ENCODE assay signal across 1 mouse cellular context in genomic region chr11:58107664-58108337, GRCm38 (mm10).
TF ChIP-seq lines count a peak whose summit lies in the region.

No protein-coding gene starts in this region.

TF ChIP-seq in CH12.LX, 34 proteins besides CTCF, POLR2A, EP300 and RAD21 (continued from another document):
- TF ChIP-seq TCF12 (IDR thresholded peaks at IDR 0.05; ENCODE audit: low read depth, low read length) (peak; percentile 65), BHLHE40 (IDR thresholded peaks at IDR 0.05; ENCODE audit: low read depth, low read length) (0 out of 2 replicates have a peak, but pooled peaks have one; percentile 32), POLR2AphosphoS2 (IDR thresholded peaks at IDR 0.05; ENCODE audit: low read depth, low read length) (no peak), SIN3A (IDR thresholded peaks at IDR 0.05; ENCODE audit: low read length) (peak; percentile 77; the same call in 1 of the 2 replicates), TBP (conservative IDR thresholded peaks at IDR 0.05; ENCODE audit: low read depth, low read length) (no peak)
